Mouse (Mus musculus) forebrain, embryonic 11.5 days (tissue): ENCODE results near the gene Slc25a39. TPM values are rescaled to one million over a fixed set of nuclear protein-coding genes. Genes with fewer than 3 reads are reported as not detected.

Source experiments
- ATAC-seq: fragments of 200-750 bp; cut with Nextera tagmentation; replicated peaks from 2 replicates; pipeline ENCODE4 v1.8.0; 2017; ENCODE audit warnings: moderate TSS enrichment; ENCODE audit not compliant: low FRiP score
- DNase-seq: peaks from one replicate; pipeline ENCODE4 v3.0.0-alpha.2; 2017; ENCODE audit warnings: low spot score
- H3K27ac ChIP-seq: fragments of 300-500 bp; sonication (generic); 2 replicates; pipeline ENCODE4 v1.5.1; 2014; ENCODE audit warnings: low read depth, low read length
- H3K27me3 ChIP-seq: fragments of 300-500 bp; sonication (generic); 2 replicates; pipeline ENCODE4 v1.6.1; 2014; ENCODE audit warnings: mild to moderate bottlenecking, low read length, mixed read lengths; ENCODE audit not compliant: control insufficient read depth, insufficient read depth
- H3K36me3 ChIP-seq: fragments of 300-500 bp; sonication (generic); 2 replicates; pipeline ENCODE4 v1.6.1; 2014; ENCODE audit warnings: mild to moderate bottlenecking, low read length, moderate library complexity, mixed read lengths; ENCODE audit not compliant: control insufficient read depth, insufficient read depth
- H3K4me1 ChIP-seq: fragments of 300-500 bp; sonication (generic); replicated peaks from 2 replicates; pipeline ENCODE4 v1.6.1; 2014; ENCODE audit warnings: low read length, mixed read lengths; ENCODE audit not compliant: control insufficient read depth, insufficient read depth
- H3K4me2 ChIP-seq: fragments of 300-500 bp; sonication (generic); 2 replicates; pipeline ENCODE4 v1.6.1; 2014; ENCODE audit warnings: low read depth, mild to moderate bottlenecking, low read length, moderate library complexity, mixed read lengths; ENCODE audit not compliant: severe bottlenecking
- H3K4me3 ChIP-seq: fragments of 300-500 bp; sonication (generic); 2 replicates; pipeline ENCODE4 v1.5.1; 2014; ENCODE audit warnings: low read depth, low read length
- H3K9ac ChIP-seq: fragments of 300-500 bp; sonication (generic); 2 replicates; pipeline ENCODE4 v1.6.1; 2014; ENCODE audit warnings: low read length
- H3K9me3 ChIP-seq: fragments of 300-500 bp; sonication (generic); 2 replicates; pipeline ENCODE4 v1.6.1; 2016; ENCODE audit warnings: low read length, mixed read lengths; ENCODE audit not compliant: control insufficient read depth
- WGBS: fragments of 180-500 bp; shearing (Covaris S2); extraction: QIAGEN DNeasy Blood & Tissue Kit; methylation state at CpG from one replicate; pipeline ENCODE4 v1.1.7; 2014; 5-methylcytosine and 5-hydroxymethylcytosine counted together
- polyA plus RNA-seq: library from polyadenylated mRNA; unstranded; fragments of >200 nt; fragmentation: Nextera tagmentation; extraction: Ambion mirVana; gene quantifications from 2 replicates; pipeline ENCODE4 v1.2.1, GENCODE M21; 2014

Slc25a39 gene
- polyA plus RNA-seq, 1 experiment from 2014 or later = 196 TPM

DNA sequence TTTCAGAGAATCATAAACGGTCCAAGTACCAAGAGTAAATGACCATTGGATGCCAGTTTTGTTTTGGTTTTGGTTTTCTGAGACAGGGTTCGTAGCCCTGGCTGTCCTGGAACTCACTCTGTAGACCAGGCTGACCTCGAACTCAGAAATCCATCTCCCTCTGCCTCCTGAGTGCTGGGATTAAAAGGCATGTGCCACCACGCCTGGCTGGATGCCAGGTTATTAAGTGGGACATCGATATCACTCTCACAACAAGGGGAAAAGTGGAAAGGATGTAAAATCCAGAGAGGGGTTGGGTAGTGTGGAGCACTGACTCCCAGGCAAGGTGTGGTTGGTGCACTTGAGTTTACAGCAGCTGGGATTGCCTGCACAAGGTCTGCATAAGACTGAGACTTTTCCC lies 27.7 kb downstream of the Slc25a39 start:
- no peak for ATAC-seq
- 84% methylated on average over 5 of the region's 5 CpGs for WGBS
- no peak overlapping the region for H3K27ac ChIP-seq

DNA sequence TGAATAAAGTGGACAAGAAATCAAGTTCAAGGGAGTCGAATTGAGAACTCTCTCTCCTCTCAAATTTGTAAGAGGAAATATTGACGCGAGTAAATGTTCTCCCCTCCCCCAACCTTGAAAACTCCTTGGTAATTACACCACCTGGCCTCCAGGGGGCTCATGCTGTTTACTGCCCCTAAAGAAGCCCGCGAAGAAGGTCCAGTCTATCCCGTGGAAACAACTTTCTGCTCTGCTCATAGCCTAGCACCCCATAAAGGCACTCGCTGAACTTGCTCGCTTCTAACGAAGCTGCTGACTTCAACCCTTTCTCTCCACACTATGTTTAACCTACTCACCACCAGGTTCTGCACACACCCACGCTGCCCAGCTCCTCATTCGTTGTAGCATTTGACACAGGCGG lies 30.6 kb downstream of the Slc25a39 start:
- Histone ChIP-seq H3K9me3 (no peaks in the 10 kb centered on the region), H3K9ac (no peak overlapping the region), H3K27me3 (no peaks in the 10 kb centered on the region), H3K4me1 (peaks cover 6% of the 10 kb centered on the region; the same call in 1 of the 2 replicates), H3K4me3 (no peak overlapping the region), H3K4me2 (no peak overlapping the region), H3K36me3 (no peaks in the 10 kb centered on the region), H3K27ac (no peak overlapping the region)
- ATAC-seq (no peak), DNase-seq (peak; percentile 45)
- WGBS = 61% methylated on average over 12 of the region's 12 CpGs

More for the DNA sequence above, 27.7 kb downstream of the Slc25a39 start:
- Histone ChIP-seq H3K36me3 (no peaks in the 10 kb centered on the region), H3K4me2 (no peak overlapping the region), H3K27me3 (no peaks in the 10 kb centered on the region), H3K9ac (no peak overlapping the region), H3K4me1 (peaks cover 6% of the 10 kb centered on the region; the same call in 1 of the 2 replicates), H3K9me3 (no peaks in the 10 kb centered on the region), H3K4me3 (no peak overlapping the region)
- no peak for DNase-seq

DNA sequence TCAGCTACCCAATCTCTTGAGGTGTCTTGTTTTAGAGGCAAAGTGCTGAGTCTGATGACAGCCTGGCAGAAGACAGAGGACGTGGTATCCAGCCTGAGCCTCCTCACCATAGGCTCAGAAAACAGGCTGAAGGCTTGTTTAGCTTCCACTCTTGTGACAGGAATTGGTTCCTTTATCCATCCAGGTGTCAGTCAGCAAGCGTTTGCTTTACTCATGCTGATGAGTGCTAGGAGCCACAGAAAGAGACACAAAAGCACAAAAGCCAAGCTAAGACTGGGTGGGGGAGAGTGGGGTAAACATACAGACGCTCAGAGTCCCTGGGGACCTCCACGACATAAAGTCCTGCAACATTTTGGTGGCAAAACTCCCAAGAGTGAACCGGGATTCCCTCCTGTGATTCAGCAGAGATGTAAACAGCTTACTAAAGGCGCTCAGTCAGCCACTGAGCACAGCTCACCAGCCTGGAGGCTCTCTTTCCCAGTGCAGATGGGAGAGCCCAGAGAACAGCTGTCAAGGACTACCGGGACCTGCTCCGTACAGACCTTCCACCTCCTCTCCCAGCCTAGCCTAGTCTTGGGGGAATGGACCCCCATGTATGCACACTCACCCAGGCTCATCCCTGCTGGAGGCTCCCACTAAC lies 31.4 kb downstream of the Slc25a39 start:
- H3K4me3 ChIP-seq = peak overlapping the region; percentile 5; the same call in 1 of the 2 replicates
- H3K27me3 ChIP-seq = no peaks in the 10 kb centered on the region
- WGBS = 10% methylated on average over 8 of the region's 8 CpGs
- no peaks in the 10 kb centered on the region for H3K9me3 ChIP-seq
- peak overlapping the region; percentile 44 for H3K9ac ChIP-seq
- DNase-seq (peak; percentile 50), ATAC-seq (no peak)
- no peaks in the 10 kb centered on the region for H3K36me3 ChIP-seq
- H3K4me1 ChIP-seq = peaks cover 6% of the 10 kb centered on the region; the same call in 1 of the 2 replicates
- H3K27ac ChIP-seq = peak overlapping the region; percentile 37
- peak overlapping the region; percentile 39 for H3K4me2 ChIP-seq

DNA sequence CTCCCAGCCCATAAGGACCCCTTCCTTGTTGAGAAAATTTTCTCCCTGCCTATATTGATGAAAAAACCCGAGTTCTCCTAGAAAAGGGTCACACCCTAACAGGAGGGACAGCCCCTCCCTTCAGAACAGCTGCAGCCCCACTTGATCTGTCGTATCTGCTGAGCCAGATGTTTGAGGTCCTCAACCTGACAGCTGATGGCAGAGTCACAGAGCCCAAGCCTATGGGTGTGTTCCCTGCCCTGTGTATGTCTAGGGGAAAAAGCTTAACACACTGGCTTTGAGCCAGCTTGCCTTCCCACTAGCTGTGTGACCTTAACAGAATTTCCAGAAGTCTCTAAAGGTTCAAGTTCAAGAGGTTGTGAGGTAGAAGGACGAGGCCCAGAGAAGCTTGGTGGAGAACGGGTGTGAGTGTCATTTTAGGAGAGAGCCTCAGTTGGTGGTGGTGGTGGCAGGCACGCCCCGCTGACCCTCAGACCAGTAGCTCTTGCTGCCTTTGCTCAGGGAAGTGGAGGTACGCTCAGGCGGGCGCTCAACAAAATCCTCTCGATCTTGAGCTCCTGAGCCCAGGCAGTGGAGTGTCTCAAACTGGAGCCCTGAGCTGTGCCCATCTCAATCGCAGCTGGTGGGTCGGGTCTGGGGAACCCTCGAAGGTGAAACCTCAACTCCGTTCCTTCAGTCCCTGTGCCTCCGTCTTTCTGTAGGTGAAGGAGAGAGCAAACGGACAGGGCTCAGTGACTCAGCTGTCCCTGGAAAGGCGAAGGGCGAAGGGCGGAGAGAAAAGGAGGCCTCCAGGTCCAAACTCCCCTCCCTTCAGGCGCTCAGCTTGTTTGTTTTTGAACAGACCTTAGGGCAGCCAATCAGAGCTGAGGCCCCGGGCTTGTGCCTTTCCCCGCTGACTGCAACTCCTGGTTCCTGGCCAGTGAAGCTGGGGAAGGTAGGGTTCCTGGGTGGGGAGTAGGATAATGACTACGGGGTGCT lies 32.3 kb downstream of the Slc25a39 start:
- peak overlapping the region; percentile 5; the same call in 1 of the 2 replicates for H3K4me3 ChIP-seq
- DNase-seq = peak; percentile 67
- 6% methylated on average over 23 of the region's 23 CpGs for WGBS

DNA sequence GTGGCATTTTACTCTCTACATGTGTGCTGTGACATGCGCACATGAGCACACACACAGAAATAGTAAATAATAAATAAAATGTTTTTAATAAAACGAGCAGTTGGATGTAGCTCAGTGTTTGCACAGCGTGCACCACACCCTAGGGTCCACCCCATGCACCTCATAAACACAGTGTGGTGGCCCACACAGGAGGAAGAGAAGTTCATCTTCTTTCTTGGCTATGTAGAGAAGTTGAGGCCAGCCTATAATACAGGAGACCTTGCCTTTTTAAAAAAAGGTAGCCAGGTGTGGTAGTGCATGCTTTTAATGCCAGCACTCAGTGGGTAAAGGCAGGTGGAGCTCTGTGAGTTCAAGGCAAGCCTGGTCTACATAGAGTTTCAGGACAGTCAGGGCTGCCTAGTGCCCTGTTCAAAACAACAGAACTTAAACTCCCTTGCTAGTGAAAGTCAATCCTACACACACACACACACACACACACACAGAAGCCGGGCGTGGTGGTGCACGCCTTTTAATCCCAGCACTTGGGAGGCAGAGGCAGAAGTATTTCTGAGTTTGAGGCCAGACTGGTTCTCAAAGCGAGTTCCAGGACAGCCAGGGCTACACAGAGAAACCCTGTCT lies 33.5 kb downstream of the Slc25a39 start:
- H3K4me3 ChIP-seq = no peak overlapping the region
- peak; percentile 34 for DNase-seq
- no peaks in the 10 kb centered on the region for H3K27me3 ChIP-seq
- H3K36me3 ChIP-seq = no peaks in the 10 kb centered on the region
- peaks cover 6% of the 10 kb centered on the region; the same call in 1 of the 2 replicates for H3K4me1 ChIP-seq
- no peak overlapping the region for H3K4me2 ChIP-seq
- no peaks in the 10 kb centered on the region for H3K9me3 ChIP-seq
- ATAC-seq = no peak
- 75% methylated on average over 7 of the region's 7 CpGs for WGBS
- H3K9ac ChIP-seq = no peak overlapping the region
- H3K27ac ChIP-seq = no peak overlapping the region

More for the DNA sequence above, 32.3 kb downstream of the Slc25a39 start:
- Histone ChIP-seq H3K27ac (peak overlapping the region; percentile 37; the same call in 1 of the 2 replicates), H3K4me2 (peak overlapping the region; percentile 39), H3K4me1 (peaks cover 6% of the 10 kb centered on the region; the same call in 1 of the 2 replicates), H3K36me3 (no peaks in the 10 kb centered on the region), H3K9ac (peak overlapping the region; percentile 44), H3K9me3 (no peaks in the 10 kb centered on the region), H3K27me3 (no peaks in the 10 kb centered on the region)
- peak; percentile 39; the same call in 1 of the 2 replicates for ATAC-seq

DNA sequence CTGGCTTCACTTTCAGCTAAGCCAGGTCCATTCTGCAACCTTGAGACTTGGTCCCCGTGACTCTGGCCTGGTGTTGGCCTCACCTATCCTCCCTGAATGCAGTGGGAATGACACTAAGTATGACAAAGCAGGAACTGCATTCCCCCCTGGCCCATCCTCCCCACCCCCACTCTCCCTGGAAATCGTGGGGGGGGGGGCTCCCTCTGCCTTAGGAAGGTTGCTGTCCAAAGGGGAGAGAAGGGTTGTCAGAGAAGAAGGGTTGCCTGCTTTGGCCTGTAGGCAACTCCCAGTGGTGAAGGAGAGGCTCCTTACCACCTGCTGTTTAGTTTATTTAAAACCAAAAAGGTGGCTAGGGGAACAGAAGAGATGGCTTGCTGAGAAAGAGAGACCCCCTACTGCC lies 34.1 kb downstream of the Slc25a39 start:
- no peak overlapping the region for H3K27ac ChIP-seq

DNA sequence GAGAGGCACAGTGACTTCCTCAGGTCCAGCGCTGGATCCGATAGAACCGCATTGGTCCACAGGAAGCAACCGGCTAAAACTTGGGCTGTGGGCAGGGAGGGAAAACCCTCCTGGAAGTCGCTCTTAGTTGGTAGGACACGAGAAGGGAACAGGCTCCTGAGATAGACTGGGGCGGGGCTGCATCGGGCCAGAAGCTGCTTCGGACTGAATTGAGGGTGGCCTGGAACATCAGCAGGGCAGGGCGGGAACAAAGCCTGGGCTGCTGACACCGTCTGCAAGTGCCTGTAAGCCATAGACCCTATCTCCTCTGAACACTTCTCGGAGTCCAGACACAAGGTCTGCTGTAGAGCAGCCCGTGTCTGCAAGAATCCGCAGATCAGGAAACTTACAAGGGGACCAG lies 34.8 kb downstream of the Slc25a39 start:
- no peak for ATAC-seq
- Histone ChIP-seq H3K36me3 (no peaks in the 10 kb centered on the region), H3K9ac (no peak overlapping the region), H3K27me3 (no peaks in the 10 kb centered on the region), H3K27ac (no peak overlapping the region), H3K4me1 (peaks cover 6% of the 10 kb centered on the region; the same call in 1 of the 2 replicates), H3K4me2 (no peak overlapping the region), H3K4me3 (no peak overlapping the region), H3K9me3 (no peaks in the 10 kb centered on the region)
- WGBS = 37% methylated on average over 14 of the region's 14 CpGs
- DNase-seq = no peak

More for the DNA sequence above, 34.1 kb downstream of the Slc25a39 start:
- 74% methylated on average over 1 of the region's 2 CpGs for WGBS
- H3K36me3 ChIP-seq = no peaks in the 10 kb centered on the region
- H3K9ac ChIP-seq = no peak overlapping the region
- no peaks in the 10 kb centered on the region for H3K9me3 ChIP-seq
- no peaks in the 10 kb centered on the region for H3K27me3 ChIP-seq
- H3K4me2 ChIP-seq = no peak overlapping the region
- ATAC-seq = no peak
- no peak overlapping the region for H3K4me3 ChIP-seq
- H3K4me1 ChIP-seq = peaks cover 6% of the 10 kb centered on the region; the same call in 1 of the 2 replicates
- DNase-seq = no peak
